Mouse (Mus musculus): ENCODE results near the gene Olfr952.

DNA sequence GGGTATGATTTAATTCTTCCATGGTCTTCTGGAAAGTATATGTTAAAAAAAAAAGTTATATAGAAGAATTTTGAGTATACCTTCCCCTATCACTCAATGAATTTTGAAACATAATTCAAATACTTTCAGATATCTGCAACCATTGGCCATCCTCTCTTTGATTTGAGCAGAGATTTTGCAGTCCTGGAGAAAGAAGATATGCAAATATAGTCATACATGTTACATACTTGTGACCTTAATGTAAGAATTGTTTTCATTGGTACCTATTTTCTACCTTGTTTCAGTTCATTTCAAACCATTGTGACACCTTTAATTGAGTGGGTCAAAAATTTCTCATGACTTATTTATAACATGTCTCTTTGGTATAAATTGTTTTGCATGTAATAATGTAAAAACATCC lies at the start of gene Olfr952:
- no peak for TF ChIP-seq CHD1 (IDR thresholded peaks at IDR 0.05; ENCODE audit: low read depth, low read length)
- no peak for TF ChIP-seq ZKSCAN1 (IDR thresholded peaks at IDR 0.05; ENCODE audit: borderline replicate concordance, low read depth, low read length)
- TF ChIP-seq POLR2A (IDR thresholded peaks at IDR 0.05; ENCODE audit: low read depth, low read length): no peak
- no peak for TF ChIP-seq CTCF (conservative IDR thresholded peaks at IDR 0.05 in 1 of 2, IDR thresholded peaks at IDR 0.05 in 1 of 2; ENCODE audit: low read depth in 2 of 2, low read length in 2 of 2)
- no peak for TF ChIP-seq USF2 (conservative IDR thresholded peaks at IDR 0.05; ENCODE audit: low read depth, low read length)
- TF ChIP-seq EP300 (IDR thresholded peaks at IDR 0.05; ENCODE audit: low read length): no peak
- TF ChIP-seq SIN3A (IDR thresholded peaks at IDR 0.05; ENCODE audit: low read length): no peak
- no peak for TF ChIP-seq POLR2AphosphoS2 (IDR thresholded peaks at IDR 0.05; ENCODE audit: low read depth, low read length)
- no peak for TF ChIP-seq TBP (conservative IDR thresholded peaks at IDR 0.05; ENCODE audit: low read depth, low read length)
- no peak for TF ChIP-seq ZMIZ1 (IDR thresholded peaks at IDR 0.05; ENCODE audit: low read depth, low read length)
- TF ChIP-seq JUND (conservative IDR thresholded peaks at IDR 0.05; ENCODE audit: low read depth, low read length): no peak
